Mouse (Mus musculus) kidney, embryonic 16.5 days (tissue): Measurements from ENCODE around the gene Med19. TPM values are rescaled to one million over a fixed set of nuclear protein-coding genes. Genes with fewer than 3 reads are reported as not detected.
"Not testable (repeated sequence)": the region's sequence is repeated elsewhere in the genome, so short reads cannot be mapped to it uniquely, and the experiment has no call there.

Experiments used
- ATAC-seq: fragments of 200-750 bp; cut with Nextera tagmentation; 2 replicates; pipeline ENCODE4 v1.8.0; 2017; ENCODE audit warnings: moderate TSS enrichment; ENCODE audit not compliant: low FRiP score, low TSS enrichment
- H3K27ac ChIP-seq: fragments of 300-500 bp; sonication (generic); 2 replicates; pipeline ENCODE4 v1.5.1; 2014; ENCODE audit warnings: low read length
- H3K27me3 ChIP-seq: fragments of 300-500 bp; sonication (generic); 2 replicates; pipeline ENCODE4 v1.6.1; 2014; ENCODE audit warnings: low read length, control low read depth, mixed read lengths; ENCODE audit not compliant: insufficient read depth
- H3K36me3 ChIP-seq: fragments of 300-500 bp; sonication (generic); 2 replicates; pipeline ENCODE4 v1.6.1; 2014; ENCODE audit warnings: low read length, control low read depth, mixed read lengths; ENCODE audit not compliant: insufficient read depth
- H3K4me1 ChIP-seq: fragments of 300-500 bp; sonication (generic); 2 replicates; pipeline ENCODE4 v1.6.1; 2014; ENCODE audit warnings: low read length, control low read depth, mixed read lengths; ENCODE audit not compliant: insufficient read depth
- H3K4me2 ChIP-seq: fragments of 300-500 bp; sonication (generic); replicated peaks from 2 replicates; pipeline ENCODE4 v1.6.1; 2014; ENCODE audit warnings: low read depth, low read length
- H3K4me3 ChIP-seq: fragments of 300-500 bp; sonication (generic); 2 replicates; pipeline ENCODE4 v1.5.1; 2014; ENCODE audit warnings: mild to moderate bottlenecking, low read length
- H3K9ac ChIP-seq: fragments of 300-500 bp; sonication (generic); replicated peaks from 2 replicates; pipeline ENCODE4 v1.6.1; 2014; ENCODE audit warnings: low read length
- H3K9me3 ChIP-seq: fragments of 300-500 bp; sonication (generic); 2 replicates; pipeline ENCODE4 v1.6.1; 2016; ENCODE audit warnings: low read length, control low read depth
- WGBS: fragments of 180-500 bp; shearing (Covaris S2); extraction: QIAGEN DNeasy Blood & Tissue Kit; methylation state at CpG from one replicate; pipeline ENCODE4 v1.1.7; 2014; 5-methylcytosine and 5-hydroxymethylcytosine counted together
- polyA plus RNA-seq: library from polyadenylated mRNA; unstranded; fragments of >200 nt; fragmentation: Nextera tagmentation; extraction: Ambion mirVana; gene quantifications from 2 replicates; pipeline ENCODE4 v1.2.1, GENCODE M21; 2015

Gene Med19
- polyA plus RNA-seq, 1 experiment from 2014 or later: 39.2 TPM

DNA sequence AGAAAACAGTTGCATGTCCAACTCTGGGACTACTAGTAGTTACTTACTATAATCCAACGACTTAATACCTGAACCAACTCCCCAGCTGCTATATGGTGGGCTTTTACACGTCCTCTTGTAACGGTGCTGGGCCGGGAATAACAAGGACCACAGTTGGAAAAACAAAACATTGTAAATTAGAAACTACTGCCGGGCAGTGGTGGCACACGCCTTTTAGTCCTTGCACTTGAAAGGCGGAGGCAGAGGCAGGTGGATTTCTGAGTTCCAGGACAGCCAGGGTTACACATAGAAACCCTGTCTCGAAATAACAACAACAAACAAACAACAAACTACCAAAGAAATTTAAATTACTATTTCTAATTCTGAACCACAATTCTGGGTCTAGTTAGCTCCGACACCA lies 48.5 kb downstream of the Med19 start:
- 2% methylated on average over 9 of the region's 9 CpGs for WGBS
- peak; percentile 32; the same call in 1 of the 2 replicates for ATAC-seq
- peak overlapping the region; percentile 69 for H3K4me3 ChIP-seq
- H3K4me2 ChIP-seq: peak overlapping the region; percentile 81
- H3K4me1 ChIP-seq: peaks cover 21% of the 10 kb centered on the region
- no peaks in the 10 kb centered on the region for H3K9me3 ChIP-seq
- peaks cover 18% of the 10 kb centered on the region for H3K36me3 ChIP-seq
- H3K27ac ChIP-seq: no peak overlapping the region
- H3K9ac ChIP-seq: peak overlapping the region; percentile 69
- no peaks in the 10 kb centered on the region for H3K27me3 ChIP-seq

DNA sequence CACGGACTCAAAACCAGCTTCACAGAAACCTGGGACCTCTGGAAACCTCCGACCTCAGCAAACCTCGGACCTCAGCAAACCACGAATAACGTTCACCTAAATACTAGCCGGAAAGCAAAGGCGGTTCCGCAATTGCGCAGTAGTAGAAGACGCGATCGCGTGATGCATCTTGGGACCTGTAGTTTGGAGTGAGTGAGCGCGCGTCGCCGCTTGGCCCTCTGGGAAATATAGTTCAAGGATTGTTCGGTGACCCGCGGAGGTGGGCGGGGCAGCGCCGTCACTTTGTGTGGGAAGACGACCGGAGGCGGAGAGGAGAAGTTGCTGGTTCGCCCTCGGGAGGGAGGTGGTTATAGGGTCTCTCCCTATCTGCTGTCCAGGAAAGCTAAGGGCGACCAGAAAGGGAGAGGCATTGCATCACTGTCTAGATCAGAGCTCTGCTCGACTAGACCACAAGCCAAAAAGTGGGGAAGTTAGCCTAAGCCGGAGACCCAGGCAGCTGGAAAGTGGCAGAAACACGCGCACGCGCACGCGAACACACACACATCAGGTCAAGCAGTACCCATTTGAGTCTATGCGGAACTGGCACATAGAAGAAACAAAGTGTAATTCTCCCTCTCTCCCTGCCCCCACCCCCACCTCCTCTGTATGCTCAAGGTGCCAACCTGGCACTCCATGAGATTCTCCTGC lies 49.1 kb downstream of the Med19 start, which contains the start of gene Clp1:
Gene Clp1, minus strand, starts transcription at position 179 of the 687 bp plus-strand sequence.
- Histone ChIP-seq H3K9me3 (no peaks in the 10 kb centered on the region), H3K27ac (peak within 1 kb of the TSS; percentile 89), H3K4me1 (peaks cover 21% of the 10 kb centered on the region), H3K27me3 (no peaks in the 10 kb centered on the region), H3K4me2 (peak within 1 kb of the TSS; percentile 81), H3K9ac (peak within 1 kb of the TSS; percentile 69), H3K36me3 (peaks cover 18% of the 10 kb centered on the region), H3K4me3 (peak within 1 kb of the TSS; percentile 69)
- peak; percentile 95 for ATAC-seq
- WGBS: under 1% methylated on average over 39 of the region's 39 CpGs

DNA sequence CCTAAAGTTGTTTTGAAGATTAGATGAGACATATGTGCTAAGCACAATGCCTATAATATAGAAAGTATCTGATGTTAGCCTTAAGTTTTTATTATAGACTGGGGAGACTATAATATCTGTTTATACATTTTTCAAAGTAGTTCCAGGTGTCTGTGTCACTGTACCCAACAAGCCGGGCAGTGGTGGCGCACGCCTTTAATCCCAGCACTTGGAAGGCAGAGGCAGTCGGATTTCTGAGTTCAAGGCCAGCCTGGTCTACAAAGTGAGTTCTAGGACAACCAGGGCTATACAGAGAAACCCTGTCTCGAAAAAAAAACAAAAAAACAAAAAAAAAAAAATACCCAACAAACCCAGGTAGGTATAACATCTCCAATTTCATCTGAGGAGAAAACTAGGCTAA lies 50.0 kb downstream of the Med19 start:
- not testable (repeated sequence) for H3K9ac ChIP-seq, ATAC-seq, H3K4me2 ChIP-seq, H3K27me3 ChIP-seq, H3K27ac ChIP-seq, H3K9me3 ChIP-seq, H3K4me3 ChIP-seq
- peaks cover 21% of the 10 kb centered on the region for H3K4me1 ChIP-seq
- WGBS: 83% methylated on average over 5 of the region's 5 CpGs
- peaks cover 17% of the 10 kb centered on the region for H3K36me3 ChIP-seq

DNA sequence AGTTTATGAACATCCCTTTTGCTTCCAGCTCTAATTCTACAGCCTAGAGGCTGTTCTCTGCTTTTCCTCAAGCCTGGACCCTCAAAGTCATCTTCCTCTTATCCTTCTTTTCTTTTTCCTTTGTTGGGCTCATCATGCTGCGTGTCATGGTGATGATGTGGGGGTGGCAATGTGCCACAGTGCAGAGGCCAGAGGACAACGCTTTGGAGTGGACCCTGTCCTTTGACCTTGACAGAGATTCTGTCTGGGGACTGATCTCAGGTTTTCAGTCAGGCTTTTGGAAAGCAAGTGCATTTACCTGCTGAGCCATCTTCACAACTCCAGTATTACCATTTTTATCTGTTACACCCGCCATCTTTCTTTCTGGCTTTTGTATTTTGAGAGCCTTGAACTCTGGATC lies 53.0 kb downstream of the Med19 start:
- ATAC-seq: no peak

GRCm38 (mm10) chr2:84732394-84732793 lies 54.2 kb downstream of the Med19 start:
- Histone ChIP-seq H3K9me3 (no peaks in the 10 kb centered on the region), H3K4me2 (no peak overlapping the region), H3K27me3 (no peaks in the 10 kb centered on the region), H3K9ac (no peak overlapping the region), H3K4me3 (no peak overlapping the region), H3K36me3 (no peaks in the 10 kb centered on the region), H3K27ac (no peak overlapping the region), H3K4me1 (peaks cover 32% of the 10 kb centered on the region)
- no peak for ATAC-seq
- WGBS: 88% methylated on average over 1 of the region's 1 CpGs

More for the DNA sequence above, 53.0 kb downstream of the Med19 start:
- H3K4me2 ChIP-seq: no peak overlapping the region
- no peaks in the 10 kb centered on the region for H3K9me3 ChIP-seq
- no peaks in the 10 kb centered on the region for H3K27me3 ChIP-seq
- 74% methylated on average over 3 of the region's 3 CpGs for WGBS
- no peak overlapping the region for H3K27ac ChIP-seq
- peaks cover 26% of the 10 kb centered on the region for H3K4me1 ChIP-seq
- H3K36me3 ChIP-seq: no peaks in the 10 kb centered on the region
- H3K9ac ChIP-seq: no peak overlapping the region
- no peak overlapping the region for H3K4me3 ChIP-seq

DNA sequence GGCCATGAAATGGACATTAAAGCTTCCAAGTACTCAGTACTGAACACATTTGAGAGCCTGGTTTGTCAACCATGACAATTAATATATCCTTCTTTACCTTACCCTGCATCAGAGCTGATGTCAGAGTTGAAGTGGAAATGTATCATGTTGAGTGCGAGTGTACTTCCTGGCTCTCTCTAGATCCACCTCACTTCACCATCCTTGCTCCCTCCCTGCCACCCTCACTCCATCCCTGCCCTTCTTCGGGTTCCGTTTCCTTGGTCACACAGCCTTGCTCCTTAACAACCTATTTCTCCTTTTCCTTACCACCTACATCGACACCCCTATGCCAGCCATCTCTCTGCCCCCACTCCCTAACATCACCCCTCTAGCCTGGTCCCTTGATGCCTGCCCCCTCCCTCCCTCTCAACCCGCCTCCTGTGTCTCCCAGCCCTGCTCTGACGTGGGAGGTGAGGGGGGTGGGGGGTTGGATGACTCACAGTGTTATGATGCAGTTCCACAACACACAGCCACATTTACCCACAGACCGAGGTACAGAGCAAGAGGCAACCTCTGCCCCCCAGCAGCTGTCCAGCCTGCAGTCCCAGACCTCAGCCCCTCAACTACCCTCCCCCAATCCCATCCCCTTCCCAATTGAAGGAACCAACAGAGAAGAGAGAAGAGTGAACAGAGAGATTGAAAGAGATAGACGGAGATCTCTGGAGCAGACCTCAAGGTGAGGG lies 55.5 kb downstream of the Med19 start, which contains the start of gene Ypel4:
Gene Ypel4, plus strand, starts transcription at position 480 of the 722 bp plus-strand sequence.
- ATAC-seq: peak; percentile 27
- WGBS: 1% methylated on average over 8 of the region's 8 CpGs
- peak within 1 kb of the TSS; percentile 61 for H3K9ac ChIP-seq
- peak within 1 kb of the TSS; percentile 70 for H3K4me2 ChIP-seq
- no peaks in the 10 kb centered on the region for H3K9me3 ChIP-seq
- H3K36me3 ChIP-seq: no peaks in the 10 kb centered on the region
- peak within 1 kb of the TSS; percentile 49 for H3K4me3 ChIP-seq
- H3K27me3 ChIP-seq: no peaks in the 10 kb centered on the region
- H3K27ac ChIP-seq: no peak within 1 kb of the TSS
- H3K4me1 ChIP-seq: peaks cover 46% of the 10 kb centered on the region

DNA sequence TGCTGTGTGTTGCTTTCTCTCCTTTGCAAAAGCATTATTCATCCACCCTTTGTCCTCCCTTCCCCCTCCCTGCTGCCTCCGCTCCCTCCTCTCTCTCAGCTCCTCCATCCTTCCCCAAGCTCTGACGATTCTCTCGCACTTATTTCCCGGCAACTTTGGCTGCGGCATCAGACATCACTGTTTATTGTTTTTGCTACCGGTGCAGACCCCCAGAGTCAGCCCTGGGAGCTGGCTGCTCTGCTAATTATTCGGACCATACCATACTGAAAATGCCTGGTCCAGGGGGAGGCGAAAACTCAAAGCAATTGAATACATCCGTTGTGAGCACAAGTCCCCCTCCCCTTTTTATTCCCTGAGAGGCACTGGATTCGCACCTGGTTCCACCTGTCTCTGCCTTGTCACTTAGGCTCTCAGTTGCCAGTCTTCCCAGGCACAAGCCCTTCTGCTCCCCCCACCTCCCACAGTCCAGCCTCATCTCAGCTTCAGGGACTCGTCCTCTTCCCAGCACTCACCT lies 56.2 kb downstream of the Med19 start:
- peak overlapping the region; percentile 49 for H3K4me3 ChIP-seq
- peaks cover 51% of the 10 kb centered on the region for H3K4me1 ChIP-seq
- 0% methylated on average over 11 of the region's 11 CpGs for WGBS
- no peaks in the 10 kb centered on the region for H3K36me3 ChIP-seq
- H3K9me3 ChIP-seq: no peaks in the 10 kb centered on the region
- H3K9ac ChIP-seq: peak overlapping the region; percentile 61
- H3K4me2 ChIP-seq: peak overlapping the region; percentile 70
- no peaks in the 10 kb centered on the region for H3K27me3 ChIP-seq
- ATAC-seq: no peak
- no peak overlapping the region for H3K27ac ChIP-seq

- H3K4me3 ChIP-seq: peak overlapping the region; percentile 49
- peaks cover 56% of the 10 kb centered on the region for H3K4me1 ChIP-seq
- peak overlapping the region; percentile 61 for H3K9ac ChIP-seq
- H3K27me3 ChIP-seq: no peaks in the 10 kb centered on the region
- peak overlapping the region; percentile 70 for H3K4me2 ChIP-seq
- no peak overlapping the region for H3K27ac ChIP-seq
- H3K9me3 ChIP-seq: no peaks in the 10 kb centered on the region
- ATAC-seq: no peak
- peaks cover 2% of the 10 kb centered on the region; the same call in 1 of the 2 replicates for H3K36me3 ChIP-seq
- WGBS: 0% methylated on average over 2 of the region's 2 CpGs
Observed at GRCm38 (mm10) chr2:84734919-84735318, 56.7 kb downstream of the Med19 start.

- Histone ChIP-seq H3K4me3 (peak overlapping the region; percentile 49; the same call in 1 of the 2 replicates), H3K27ac (no peak overlapping the region), H3K4me2 (peak overlapping the region; percentile 70), H3K36me3 (peaks cover 4% of the 10 kb centered on the region; the same call in 1 of the 2 replicates), H3K9me3 (no peaks in the 10 kb centered on the region), H3K9ac (peak overlapping the region; percentile 61; the same call in 1 of the 2 replicates), H3K4me1 (peaks cover 61% of the 10 kb centered on the region), H3K27me3 (no peaks in the 10 kb centered on the region)
- 8% methylated on average over 7 of the region's 7 CpGs for WGBS
- no peak for ATAC-seq
Observed at GRCm38 (mm10) chr2:84735346-84735920, 57.2 kb downstream of the Med19 start.
